Mouse (Mus musculus) spleen, postnatal 4 days (tissue): ENCODE results near the gene Olfr1441.

Experiments
- DNase-seq, 2 experiments: peaks; one replicate each; pipeline ENCODE4 v3.0.0; 2022; ENCODE audit warnings: low spot score in 2 of 2

Gene Olfr1441

DNA sequence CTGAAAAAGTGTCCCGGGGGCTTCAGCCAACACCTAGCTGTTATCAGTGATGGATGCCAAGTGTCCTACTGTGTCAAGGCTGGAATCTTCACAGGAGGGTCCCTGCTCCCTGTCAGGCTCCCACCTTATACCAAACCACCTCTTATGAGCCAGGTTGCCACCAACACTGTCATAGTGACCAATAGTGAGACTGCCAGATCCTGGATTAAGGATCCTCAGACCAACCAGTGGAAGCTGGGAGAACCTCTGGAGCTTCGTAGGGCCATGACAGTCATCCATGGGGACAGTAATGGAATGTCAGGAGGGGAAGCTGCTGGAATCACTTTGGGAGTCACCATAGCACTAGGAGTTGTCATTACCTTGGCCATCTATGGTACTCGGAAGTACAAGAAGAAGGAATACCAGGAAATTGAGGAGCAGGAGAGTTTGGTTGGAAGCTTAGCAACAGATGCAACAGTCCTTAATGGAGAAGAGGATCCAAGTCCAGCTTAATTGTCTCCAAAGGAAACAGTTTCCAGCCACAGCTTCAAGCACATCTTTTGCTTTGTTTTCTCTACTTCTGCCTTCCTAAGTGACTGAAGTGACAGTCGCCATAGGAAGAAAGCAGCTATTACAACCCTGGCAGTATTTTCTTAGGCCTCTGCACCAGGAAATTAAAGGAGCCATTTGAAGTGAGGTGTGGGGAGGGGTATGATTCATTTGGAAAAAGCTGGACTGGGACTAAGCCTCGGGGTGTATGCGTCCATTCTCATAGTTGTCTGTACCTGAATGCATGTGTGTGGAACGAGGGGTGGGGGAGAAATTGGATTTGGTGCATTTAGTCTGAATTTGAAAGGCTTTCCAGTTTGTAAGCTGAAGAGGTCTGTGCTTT lies 45.9 kb downstream of the Olfr1441 start:
- peak; percentile 9 to 56 for DNase-seq

DNA sequence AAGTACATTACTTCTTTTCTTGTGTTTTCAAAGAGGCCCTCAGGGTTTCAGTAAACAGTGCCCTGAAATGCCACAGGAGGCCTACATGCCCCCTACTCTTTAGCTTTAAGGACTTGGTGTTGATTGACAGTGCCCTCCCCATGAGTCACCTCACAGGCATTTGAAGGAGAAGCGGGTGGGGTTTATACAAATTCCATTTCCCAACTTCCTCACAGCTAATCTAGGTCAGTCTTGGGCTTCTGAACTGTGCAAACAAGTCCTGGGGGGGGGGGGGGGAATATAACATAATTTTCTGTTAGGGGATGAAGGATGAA lies 46.4 kb downstream of the Olfr1441 start:
- DNase-seq, result peak; percentile 13 to 57

DNA sequence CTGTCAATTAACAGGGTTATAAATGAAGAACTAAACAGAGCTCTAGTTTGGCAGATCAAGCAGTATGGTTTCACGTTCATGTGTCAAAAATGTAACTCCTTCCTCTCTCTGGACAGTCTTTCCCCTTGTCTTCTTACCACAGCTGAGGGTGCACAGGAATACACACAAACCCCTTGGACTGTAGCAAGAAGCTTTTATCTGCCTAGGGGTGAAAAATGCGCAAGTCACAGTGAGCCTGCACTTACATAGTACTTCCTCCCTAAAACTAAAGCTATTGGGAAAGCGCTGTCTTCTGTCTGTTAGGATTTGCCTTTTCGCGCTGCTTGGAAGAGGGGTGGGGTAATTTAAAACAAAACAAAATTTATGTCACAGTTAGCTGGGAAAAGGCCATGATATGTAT lies 46.9 kb downstream of the Olfr1441 start:
- DNase-seq, result peak; percentile 12 to 49

DNA sequence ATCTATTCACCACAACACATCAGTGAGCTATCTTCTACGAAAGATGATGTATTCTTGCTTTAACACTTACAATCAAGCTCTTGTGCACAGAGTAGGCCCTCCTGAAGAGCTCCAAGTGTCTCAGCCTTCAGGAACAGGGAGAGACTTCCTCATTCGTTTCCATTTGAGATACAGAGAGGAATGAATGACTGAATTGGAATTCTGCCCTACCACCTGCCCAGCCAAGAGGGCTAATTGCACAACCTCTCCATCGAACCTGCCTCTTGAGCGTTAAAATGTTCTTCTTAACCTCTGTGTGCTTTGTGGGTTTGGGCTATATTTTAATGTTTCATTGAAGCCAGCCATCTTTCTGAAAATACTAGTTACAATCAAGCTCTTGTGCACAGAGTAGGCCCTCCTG lies 47.4 kb downstream of the Olfr1441 start:
- peak in 1 of 2 experiments; percentile 1 for DNase-seq

DNA sequence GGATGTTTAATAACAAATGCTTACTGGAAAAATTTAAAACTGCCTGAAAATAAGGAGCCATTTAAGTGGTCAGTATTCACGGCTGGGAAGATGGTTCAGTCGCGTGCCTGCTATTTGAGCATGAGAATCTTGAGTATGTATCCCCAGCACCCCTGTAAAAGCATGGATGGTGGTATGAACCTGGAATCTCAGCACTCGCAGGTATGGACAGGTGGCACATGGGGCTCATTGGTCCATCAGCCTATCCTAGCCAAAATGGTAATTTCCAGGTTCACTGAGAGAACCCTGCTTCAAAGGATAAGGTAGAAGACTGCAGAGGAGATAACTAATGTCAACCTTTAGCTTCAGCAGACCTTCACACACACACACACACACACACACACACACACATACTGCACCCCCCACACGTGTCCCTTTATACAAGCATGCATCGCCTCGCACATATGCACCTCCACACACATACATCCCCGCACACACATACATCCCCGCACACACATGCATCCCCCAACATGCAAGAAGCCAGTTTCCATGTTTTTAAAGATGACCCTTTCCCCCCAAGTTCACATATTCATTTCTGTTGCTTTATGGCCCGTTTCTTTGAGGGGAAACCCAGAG lies 48.4 kb downstream of the Olfr1441 start:
- peak; percentile 10 to 49 for DNase-seq

DNA sequence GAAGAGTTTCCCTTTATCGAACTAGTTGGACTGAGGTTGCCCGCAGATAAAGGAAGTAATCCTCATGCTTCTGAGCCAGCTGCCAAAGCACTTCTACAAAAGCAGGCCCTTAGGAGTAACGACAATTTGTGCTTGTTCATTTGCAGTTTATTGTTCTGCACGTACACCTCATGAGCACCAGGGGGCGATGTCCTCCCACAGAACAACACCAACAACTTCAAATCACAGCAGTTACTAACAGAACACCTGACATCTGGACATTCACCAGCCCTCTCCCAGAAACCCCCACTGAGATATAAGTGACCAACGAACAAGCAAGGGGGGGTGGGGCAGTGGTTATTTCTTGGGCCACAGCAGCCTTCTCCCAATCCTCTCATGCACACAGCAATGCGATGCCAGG lies 49.0 kb downstream of the Olfr1441 start:
- DNase-seq, result peak; percentile 53 to 77

DNA sequence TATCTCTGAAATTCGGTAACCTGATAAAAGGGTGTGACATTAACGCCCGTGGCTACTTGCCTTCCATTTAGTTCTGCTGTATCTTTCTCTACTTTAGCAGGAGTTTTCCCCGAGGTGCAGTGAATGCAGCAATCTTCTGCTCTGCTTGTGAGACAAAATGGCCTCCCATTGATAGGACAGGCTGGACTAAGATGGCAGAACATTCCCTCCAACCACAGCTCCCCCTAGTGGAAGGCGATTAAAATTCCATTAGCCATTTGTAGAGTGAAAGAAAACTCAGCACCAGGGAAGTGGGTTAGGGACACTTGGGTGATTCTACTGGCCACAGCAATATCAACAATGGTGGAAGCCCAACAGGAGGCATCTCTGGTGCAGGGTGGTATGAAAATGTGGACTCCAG lies 50.2 kb downstream of the Olfr1441 start:
- DNase-seq, result peak in 1 of 2 experiments; percentile 73

DNA sequence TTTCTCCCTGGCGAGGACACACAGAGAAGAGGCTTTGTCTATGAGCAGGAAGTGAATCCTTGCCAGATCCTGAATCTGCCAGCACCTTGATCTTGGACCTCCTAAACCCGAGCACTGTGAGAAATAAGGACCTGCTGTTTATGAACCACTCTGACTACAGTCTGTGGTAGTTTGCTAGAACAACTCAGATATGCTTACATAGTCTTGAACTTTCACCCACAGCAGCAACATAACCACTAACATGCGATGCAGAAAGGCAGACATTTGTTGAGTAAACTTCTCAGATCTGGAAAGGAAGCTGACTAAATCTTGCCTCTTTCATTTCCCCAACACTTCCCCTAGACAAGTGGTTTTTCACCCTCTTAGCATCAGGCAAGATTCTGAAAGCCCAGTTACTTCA lies 54.6 kb downstream of the Olfr1441 start:
- no peak for DNase-seq

DNA sequence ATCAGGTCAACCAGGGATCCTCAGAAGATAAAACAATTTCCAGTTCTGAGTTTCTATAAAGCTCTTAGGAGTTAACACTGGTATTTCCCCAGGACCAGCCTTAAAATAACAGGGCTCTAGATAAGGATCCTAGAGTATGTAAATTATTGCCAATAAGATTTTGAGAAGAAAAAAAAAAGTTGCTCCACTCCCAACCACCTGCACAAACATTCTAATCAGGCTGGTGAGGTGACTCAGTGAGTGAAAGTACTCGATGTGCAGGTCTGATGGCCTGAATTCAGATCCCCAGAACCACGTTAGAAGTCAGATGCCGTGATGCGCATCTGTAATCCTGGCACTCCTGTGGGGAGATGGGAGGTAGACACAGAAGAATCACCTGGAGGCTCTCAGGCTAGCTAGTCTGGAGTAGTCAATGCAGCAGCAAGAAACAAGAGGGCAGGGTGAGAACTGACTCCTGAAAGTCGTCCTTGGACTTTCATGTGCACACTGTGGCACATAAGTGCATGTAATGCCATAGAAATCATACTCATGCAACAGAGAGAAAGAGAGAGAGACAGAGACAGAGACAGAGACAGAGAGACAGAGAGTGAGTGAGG lies 55.2 kb downstream of the Olfr1441 start:
- no peak for DNase-seq
